Mouse (Mus musculus) cerebellum, adult 9-10 months (tissue): ENCODE results near the gene Ppwd1.
"Not testable (repeated sequence)": the region's sequence is repeated elsewhere in the genome, so short reads cannot be mapped to it uniquely, and the experiment has no call there.

Experiments
- DNase-seq: peaks from one replicate; pipeline ENCODE4 v3.0.0; 2022

Gene Ppwd1

GRCm38 (mm10) chr13:104228384-104229066 is at the start of gene Ppwd1, which contains the start of gene Cenpk:
Gene Ppwd1, minus strand, starts transcription at chr13:104228843.
Gene Cenpk, plus strand, starts transcription at chr13:104228611.
- DNase-seq: peak; percentile 92

GRCm38 (mm10) chr13:104258997-104259396 is 30.4 kb upstream of the Ppwd1 start:
- DNase-seq: no peak

GRCm38 (mm10) chr13:104229181-104229580 is 538 bp upstream of the Ppwd1 start:
- DNase-seq: no peak

GRCm38 (mm10) chr13:104227478-104227877 is 1.2 kb downstream of the Ppwd1 start:
- no peak for DNase-seq

- no peak for DNase-seq
These were observed 24.3 kb downstream of the Ppwd1 start for GRCm38 (mm10) chr13:104204313-104204712.

GRCm38 (mm10) chr13:104195891-104196290 is 32.8 kb downstream of the Ppwd1 start:
- not testable (repeated sequence) for DNase-seq

- no peak for DNase-seq
These were observed 41.3 kb downstream of the Ppwd1 start for GRCm38 (mm10) chr13:104187357-104187756.

- DNase-seq: no peak
These were observed 49.3 kb downstream of the Ppwd1 start for GRCm38 (mm10) chr13:104179176-104179888.

GRCm38 (mm10) chr13:104178650-104179121 is 50.0 kb downstream of the Ppwd1 start, which contains the start of gene Trim23:
Gene Trim23, plus strand, starts transcription at chr13:104178797.
- peak; percentile 99 for DNase-seq

- DNase-seq: no peak
These were observed 50.6 kb downstream of the Ppwd1 start, which contains the start of gene Trappc13 for GRCm38 (mm10) chr13:104177796-104178649. Gene Trappc13, minus strand, starts transcription at chr13:104178469.

- DNase-seq: no peak
These were observed 51.8 kb downstream of the Ppwd1 start for GRCm38 (mm10) chr13:104176874-104177273.

- no peak for DNase-seq
These were observed 56.1 kb downstream of the Ppwd1 start for GRCm38 (mm10) chr13:104172498-104172897.

GRCm38 (mm10) chr13:104171711-104172110 is 56.9 kb downstream of the Ppwd1 start:
- no peak for DNase-seq

GRCm38 (mm10) chr13:104155686-104156085 is 73.0 kb downstream of the Ppwd1 start:
- DNase-seq: no peak
